In the genomic region with DNA sequence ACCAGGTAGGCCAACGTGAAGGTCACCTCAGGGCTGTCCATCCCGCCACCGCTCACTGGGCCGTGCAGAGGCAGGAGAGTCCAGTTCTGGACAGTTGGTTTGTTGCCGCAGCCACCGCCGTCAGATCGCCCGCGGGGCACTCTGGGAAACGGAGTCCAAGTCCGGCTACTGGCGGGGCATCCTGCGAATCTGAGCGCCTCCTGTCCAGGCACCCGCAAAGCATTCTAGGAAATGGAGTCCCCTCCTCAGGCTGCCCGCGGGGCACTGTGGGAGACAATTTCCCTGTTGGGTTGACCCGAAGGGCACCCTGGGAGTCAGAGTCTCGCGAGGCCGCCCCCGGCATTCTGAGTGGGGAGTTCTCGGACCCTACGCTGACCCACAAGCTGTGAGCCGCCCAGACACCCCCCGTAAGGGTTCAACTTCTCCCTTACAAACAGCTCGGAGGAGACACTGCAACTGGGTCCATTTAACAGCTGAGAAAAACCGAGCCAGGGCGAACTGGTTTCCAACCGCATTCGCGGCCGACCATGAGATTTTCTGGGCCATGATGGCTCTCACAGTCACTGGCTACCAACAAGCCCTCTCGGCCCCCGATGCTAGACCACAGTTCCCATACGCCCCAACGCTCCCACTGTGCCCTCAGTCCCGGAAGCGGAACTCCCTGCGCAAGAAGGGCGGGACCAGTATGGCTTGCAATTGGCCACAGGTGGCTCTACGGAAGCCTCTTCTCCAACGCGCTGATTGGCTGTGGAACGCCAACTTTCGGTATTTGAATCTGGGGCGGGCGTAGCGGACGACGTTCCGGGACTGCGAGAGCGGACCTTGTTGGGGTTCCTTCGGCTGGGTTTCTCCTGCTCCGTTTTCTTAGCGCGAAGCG, we compare ENCODE assay signal across 8 mouse cellular contexts. TPM values are rescaled to one million over a fixed set of nuclear protein-coding genes. Genes with fewer than 3 reads are reported as not detected.
A peak's percentile ranks its signal among the peaks of the same experiment; 100 is the strongest.
DNase-seq lines count a peak whose midpoint lies in the region; ATAC-seq lines count a peak whose summit lies in the region.

A gene (plus strand): TSS at position 342 of the 877 bp plus-strand sequence.
A gene (minus strand): TSS at position 630 of the 877 bp plus-strand sequence.

- no peaks in the 10 kb centered on the region for H3K27me3 ChIP-seq in hindbrain, embryonic 12.5 days

- H3K9ac ChIP-seq in hindbrain, embryonic 12.5 days = peak within 1 kb of the TSS; percentile 79

- H3K9me3 ChIP-seq in hindbrain, embryonic 12.5 days (replicated peaks) = no peaks in the 10 kb centered on the region

- ATAC-seq in hindbrain, embryonic 12.5 days (ENCODE audit: low FRiP score) = peak; percentile 98

- peak within 1 kb of the TSS; percentile 91 for H3K4me2 ChIP-seq in hindbrain, embryonic 12.5 days (replicated peaks)

- under 1% methylated on average over 60 of the region's 60 CpGs for WGBS in hindbrain, embryonic 12.5 days

- H3K27ac ChIP-seq in hindbrain, embryonic 12.5 days = peak within 1 kb of the TSS; percentile 95

- peaks cover 31% of the 10 kb centered on the region for H3K4me1 ChIP-seq in hindbrain, embryonic 12.5 days

- peaks cover 32% of the 10 kb centered on the region for H3K36me3 ChIP-seq in hindbrain, embryonic 12.5 days

- peak; percentile 98 for DNase-seq in NIH3T3 (ENCODE audit: low read depth)
- DNase-seq in cerebellum, postnatal 10 days = peak; percentile 98 to 99
- DNase-seq in frontal cortex, postnatal 10 days (ENCODE audit: low spot score in 2 of 2) = peak; percentile 98
- peak; percentile 99 for DNase-seq in layer of hippocampus, postnatal 14 days (ENCODE audit: low spot score in 2 of 2)
- DNase-seq in lung, postnatal 14 days = peak; percentile 95
- peak; percentile 95 for DNase-seq in retina, adult 2 months (ENCODE audit: low read depth, low spot score)
- DNase-seq in thymus, postnatal 36 days = peak; percentile 93 to 98

- peak within 1 kb of the TSS; percentile 71 for H3K4me3 ChIP-seq in hindbrain, embryonic 12.5 days

RNA-seq across cellular contexts. Expression of the first gene that starts in this region (rescaled TPM):
- polyA plus RNA-seq in hindbrain, embryonic 12.5 days (2016; fragmentation: Nextera tagmentation; extraction: Ambion mirVana) = 161 TPM in 2 replicates
- 10 to 100 TPM in 1 of 2 experiments, 1 to 10 TPM in 1; 9.8 to 12.0 TPM for total RNA-seq in layer of hippocampus, postnatal 14 days (2021)

RNA-seq across cellular contexts. Expression of the second gene that starts in this region (rescaled TPM):
- 33.3 and 33.8 TPM in 2 replicates for polyA plus RNA-seq in hindbrain, embryonic 12.5 days (2016; fragmentation: Nextera tagmentation; extraction: Ambion mirVana)
- 10 to 100 TPM; 21.7 to 25.5 TPM for total RNA-seq in layer of hippocampus, postnatal 14 days (2021)

Comparison
In these comparisons a context has a peak if more than half of its experiments do, and no peak if none do; other contexts are left out.
1. Peak in every context shown above with its lines: DNase-seq, ATAC-seq, H3K4me3 ChIP-seq and H3K27ac ChIP-seq.